Mouse (Mus musculus): ENCODE measurements around the gene Exoc6. TPM values are rescaled to one million over a fixed set of nuclear protein-coding genes. Genes with fewer than 3 reads are reported as not detected.
A peak's percentile ranks its signal among the peaks of the same experiment; 100 is the strongest.
"Not testable (repeated sequence)": the region's sequence is repeated elsewhere in the genome, so short reads cannot be mapped to it uniquely, and the experiment has no call there.

Exoc6 gene
- polyA plus RNA-seq, 1 experiment from 2014 or later = 23.2 TPM

GRCm38 (mm10) chr19:37523280-37524062 lies 26.7 kb upstream of the Exoc6 start:
- H3K4me2 ChIP-seq (ENCODE audit: low read length) = no peak overlapping the region
- no peaks in the 10 kb centered on the region for H3K27me3 ChIP-seq (replicated peaks; ENCODE audit: control insufficient read depth, insufficient read depth, low read length)
- H3K4me3 ChIP-seq (ENCODE audit: low read depth, low read length) = no peak overlapping the region
- H3K36me3 ChIP-seq (ENCODE audit: control insufficient read depth, insufficient read depth, low read length) = no peaks in the 10 kb centered on the region
- no peaks in the 10 kb centered on the region for H3K9me3 ChIP-seq (replicated peaks; ENCODE audit: control insufficient read depth, low read length)
- no peaks in the 10 kb centered on the region for H3K4me1 ChIP-seq (ENCODE audit: control insufficient read depth, insufficient read depth, low read length)
- H3K9ac ChIP-seq (ENCODE audit: low read length) = no peak overlapping the region
- H3K27ac ChIP-seq (ENCODE audit: low read depth, low read length) = no peak overlapping the region
- no peak for ATAC-seq
- no peak for DNase-seq (ENCODE audit: low spot score)
- WGBS = 80% methylated on average over 15 of the region's 15 CpGs

- Histone ChIP-seq H3K4me3 (ENCODE audit: low read depth, low read length) (no peak overlapping the region), H3K9me3 (replicated peaks; ENCODE audit: control insufficient read depth, low read length) (no peaks in the 10 kb centered on the region), H3K4me2 (ENCODE audit: low read length) (no peak overlapping the region), H3K9ac (ENCODE audit: low read length) (no peak overlapping the region), H3K27ac (ENCODE audit: low read depth, low read length) (no peak overlapping the region), H3K27me3 (replicated peaks; ENCODE audit: control insufficient read depth, insufficient read depth, low read length) (no peaks in the 10 kb centered on the region), H3K4me1 (ENCODE audit: control insufficient read depth, insufficient read depth, low read length) (no peaks in the 10 kb centered on the region), H3K36me3 (ENCODE audit: control insufficient read depth, insufficient read depth, low read length) (no peaks in the 10 kb centered on the region)
- WGBS = 69% methylated on average over 11 of the region's 11 CpGs
- no peak for DNase-seq (ENCODE audit: low spot score)
- ATAC-seq = no peak
Measured at GRCm38 (mm10) chr19:37525925-37526324, 24.3 kb upstream of the Exoc6 start.

DNA sequence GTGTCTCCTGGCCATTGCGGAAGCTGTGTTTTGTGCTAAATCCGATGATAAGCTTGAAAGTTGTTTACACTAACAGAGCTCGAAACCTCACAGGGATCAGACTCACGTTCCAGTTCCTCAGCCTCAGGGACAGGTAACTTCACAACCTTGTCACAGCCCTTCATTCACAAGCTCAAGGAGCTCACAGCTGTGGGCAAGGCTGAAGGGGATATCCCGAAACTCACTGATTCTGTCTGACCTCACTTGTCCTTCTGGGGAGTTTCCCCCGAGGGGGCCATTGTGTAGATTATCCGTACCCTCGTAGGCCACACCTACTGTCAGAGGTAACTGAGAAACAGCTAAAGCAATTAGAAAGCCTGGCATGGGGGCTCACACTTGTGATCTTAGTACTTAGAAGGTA lies 23.4 kb upstream of the Exoc6 start:
- H3K4me3 ChIP-seq (ENCODE audit: low read depth, low read length) = no peak overlapping the region
- H3K27ac ChIP-seq (ENCODE audit: low read depth, low read length) = no peak overlapping the region
- H3K9me3 ChIP-seq (replicated peaks; ENCODE audit: control insufficient read depth, low read length) = no peaks in the 10 kb centered on the region
- WGBS = 33% methylated on average over 8 of the region's 8 CpGs
- H3K9ac ChIP-seq (ENCODE audit: low read length) = no peak overlapping the region
- H3K27me3 ChIP-seq (replicated peaks; ENCODE audit: control insufficient read depth, insufficient read depth, low read length) = no peaks in the 10 kb centered on the region
- ATAC-seq (no peak), DNase-seq (ENCODE audit: low spot score) (no peak)
- no peak overlapping the region for H3K4me2 ChIP-seq (ENCODE audit: low read length)
- H3K36me3 ChIP-seq (ENCODE audit: control insufficient read depth, insufficient read depth, low read length) = no peaks in the 10 kb centered on the region
- no peaks in the 10 kb centered on the region for H3K4me1 ChIP-seq (ENCODE audit: control insufficient read depth, insufficient read depth, low read length)

DNA sequence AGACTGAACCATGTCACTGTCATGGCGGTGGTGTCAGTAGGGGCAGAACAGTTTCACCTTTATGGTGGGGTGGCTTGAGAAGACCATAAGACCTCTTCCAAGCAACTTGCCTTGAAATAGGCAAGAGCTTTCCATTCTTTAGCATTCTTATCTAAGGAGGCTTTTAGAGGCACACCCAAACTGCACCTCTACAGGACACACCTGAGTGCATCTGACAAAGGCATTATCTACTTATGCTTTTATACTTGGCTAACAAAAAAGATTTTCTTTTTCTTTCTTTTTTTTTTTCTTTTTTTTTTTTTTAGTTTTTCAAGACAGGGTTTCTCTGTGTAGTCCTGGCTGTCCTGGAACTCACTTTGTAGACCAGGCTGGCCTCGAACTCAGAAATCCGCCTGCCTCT lies 22.5 kb upstream of the Exoc6 start:
- 93% methylated on average over 3 of the region's 3 CpGs for WGBS
- ATAC-seq; H3K9ac ChIP-seq (ENCODE audit: low read length); DNase-seq (ENCODE audit: low spot score); H3K4me2 ChIP-seq (ENCODE audit: low read length); H3K9me3 ChIP-seq (replicated peaks; ENCODE audit: control insufficient read depth, low read length); H3K36me3 ChIP-seq (ENCODE audit: control insufficient read depth, insufficient read depth, low read length); H3K27me3 ChIP-seq (replicated peaks; ENCODE audit: control insufficient read depth, insufficient read depth, low read length); H3K4me1 ChIP-seq (ENCODE audit: control insufficient read depth, insufficient read depth, low read length); H3K27ac ChIP-seq (ENCODE audit: low read depth, low read length); H3K4me3 ChIP-seq (ENCODE audit: low read depth, low read length): not testable (repeated sequence)

DNA sequence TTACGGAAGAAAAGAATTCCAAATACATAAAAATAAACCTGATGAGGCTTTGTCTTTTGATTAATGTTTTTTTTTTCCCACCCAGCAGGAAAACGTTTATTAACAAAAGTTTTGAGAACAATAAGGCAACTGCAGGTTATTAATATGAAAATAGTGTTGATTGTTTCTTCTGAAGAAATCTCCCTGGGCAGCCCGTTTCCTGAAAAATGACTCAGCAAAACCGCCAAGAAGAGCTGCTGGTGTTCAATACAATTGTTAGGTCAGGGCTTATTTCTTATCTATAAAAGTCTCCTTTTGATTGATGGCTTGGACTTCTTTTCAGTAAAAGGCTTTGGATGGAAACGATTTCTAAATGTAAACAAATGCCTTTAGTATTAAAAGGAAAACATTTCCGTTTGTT lies 21.6 kb upstream of the Exoc6 start:
- DNase-seq (ENCODE audit: low spot score) (no peak), ATAC-seq (no peak)
- Histone ChIP-seq H3K27me3 (replicated peaks; ENCODE audit: control insufficient read depth, insufficient read depth, low read length) (no peaks in the 10 kb centered on the region), H3K4me1 (ENCODE audit: control insufficient read depth, insufficient read depth, low read length) (no peaks in the 10 kb centered on the region), H3K27ac (ENCODE audit: low read depth, low read length) (no peak overlapping the region), H3K4me3 (ENCODE audit: low read depth, low read length) (no peak overlapping the region), H3K4me2 (ENCODE audit: low read length) (no peak overlapping the region), H3K9ac (ENCODE audit: low read length) (no peak overlapping the region), H3K9me3 (replicated peaks; ENCODE audit: control insufficient read depth, low read length) (no peaks in the 10 kb centered on the region), H3K36me3 (ENCODE audit: control insufficient read depth, insufficient read depth, low read length) (no peaks in the 10 kb centered on the region)
- 57% methylated on average over 6 of the region's 6 CpGs for WGBS

GRCm38 (mm10) chr19:37529296-37529695 lies 20.9 kb upstream of the Exoc6 start:
- 88% methylated on average over 9 of the region's 9 CpGs for WGBS
- no peaks in the 10 kb centered on the region for H3K4me1 ChIP-seq (ENCODE audit: control insufficient read depth, insufficient read depth, low read length)
- DNase-seq (ENCODE audit: low spot score) (no peak), ATAC-seq (no peak)
- H3K4me2 ChIP-seq (ENCODE audit: low read length) = no peak overlapping the region
- no peak overlapping the region for H3K27ac ChIP-seq (ENCODE audit: low read depth, low read length)
- H3K36me3 ChIP-seq (ENCODE audit: control insufficient read depth, insufficient read depth, low read length) = no peaks in the 10 kb centered on the region
- no peaks in the 10 kb centered on the region for H3K9me3 ChIP-seq (replicated peaks; ENCODE audit: control insufficient read depth, low read length)
- no peaks in the 10 kb centered on the region for H3K27me3 ChIP-seq (replicated peaks; ENCODE audit: control insufficient read depth, insufficient read depth, low read length)
- H3K9ac ChIP-seq (ENCODE audit: low read length) = no peak overlapping the region
- no peak overlapping the region for H3K4me3 ChIP-seq (ENCODE audit: low read depth, low read length)

GRCm38 (mm10) chr19:37529975-37530515 lies 20.2 kb upstream of the Exoc6 start:
- no peak overlapping the region for H3K9ac ChIP-seq (ENCODE audit: low read length)
- WGBS = 45% methylated on average over 7 of the region's 7 CpGs
- no peaks in the 10 kb centered on the region for H3K9me3 ChIP-seq (replicated peaks; ENCODE audit: control insufficient read depth, low read length)
- DNase-seq (ENCODE audit: low spot score) = peak; percentile 84
- no peak overlapping the region for H3K27ac ChIP-seq (ENCODE audit: low read depth, low read length)
- no peak overlapping the region for H3K4me2 ChIP-seq (ENCODE audit: low read length)
- no peaks in the 10 kb centered on the region for H3K4me1 ChIP-seq (ENCODE audit: control insufficient read depth, insufficient read depth, low read length)
- H3K27me3 ChIP-seq (replicated peaks; ENCODE audit: control insufficient read depth, insufficient read depth, low read length) = no peaks in the 10 kb centered on the region
- no peak for ATAC-seq
- H3K36me3 ChIP-seq (ENCODE audit: control insufficient read depth, insufficient read depth, low read length) = no peaks in the 10 kb centered on the region
- no peak overlapping the region for H3K4me3 ChIP-seq (ENCODE audit: low read depth, low read length)

DNA sequence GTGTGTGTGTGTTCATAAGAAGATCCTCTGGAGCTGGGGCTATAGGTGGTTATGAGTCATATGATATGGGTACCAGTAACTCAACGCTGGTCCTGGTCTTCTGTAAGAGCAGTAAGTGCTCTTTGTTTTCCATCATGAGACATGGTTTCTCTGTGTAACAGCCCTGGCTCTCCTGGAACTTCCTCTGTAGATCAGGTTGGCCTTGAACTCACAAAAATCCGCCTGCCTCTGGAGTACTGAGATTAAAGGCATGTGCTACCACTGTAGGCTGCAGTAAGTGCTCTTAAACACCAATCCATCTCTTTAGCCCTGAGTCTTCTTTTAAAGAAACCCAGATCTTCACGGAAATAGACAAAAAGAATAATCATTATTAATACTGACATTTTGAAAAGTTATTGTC lies 19.6 kb upstream of the Exoc6 start:
- no peaks in the 10 kb centered on the region for H3K4me1 ChIP-seq (ENCODE audit: control insufficient read depth, insufficient read depth, low read length)
- no peak overlapping the region for H3K27ac ChIP-seq (ENCODE audit: low read depth, low read length)
- DNase-seq (ENCODE audit: low spot score) (no peak), ATAC-seq (no peak)
- no peak overlapping the region for H3K9ac ChIP-seq (ENCODE audit: low read length)
- WGBS = 90% methylated on average over 3 of the region's 3 CpGs
- H3K4me2 ChIP-seq (ENCODE audit: low read length) = no peak overlapping the region
- H3K9me3 ChIP-seq (replicated peaks; ENCODE audit: control insufficient read depth, low read length) = no peaks in the 10 kb centered on the region
- no peaks in the 10 kb centered on the region for H3K27me3 ChIP-seq (replicated peaks; ENCODE audit: control insufficient read depth, insufficient read depth, low read length)
- H3K36me3 ChIP-seq (ENCODE audit: control insufficient read depth, insufficient read depth, low read length) = no peaks in the 10 kb centered on the region
- H3K4me3 ChIP-seq (ENCODE audit: low read depth, low read length) = no peak overlapping the region

GRCm38 (mm10) chr19:37531200-37531845 lies 18.9 kb upstream of the Exoc6 start:
- H3K27me3 ChIP-seq (replicated peaks; ENCODE audit: control insufficient read depth, insufficient read depth, low read length) = no peaks in the 10 kb centered on the region

More at GRCm38 (mm10) chr19:37531200-37531845, 18.9 kb upstream of the Exoc6 start:
- H3K4me1 ChIP-seq (ENCODE audit: control insufficient read depth, insufficient read depth, low read length) = no peaks in the 10 kb centered on the region
- H3K36me3 ChIP-seq (ENCODE audit: control insufficient read depth, insufficient read depth, low read length) = no peaks in the 10 kb centered on the region
- no peaks in the 10 kb centered on the region for H3K9me3 ChIP-seq (replicated peaks; ENCODE audit: control insufficient read depth, low read length)
- H3K27ac ChIP-seq (ENCODE audit: low read depth, low read length) = no peak overlapping the region; the same call in 1 of the 2 replicates
- DNase-seq (ENCODE audit: low spot score) (peak; percentile 40), ATAC-seq (no peak)
- H3K4me2 ChIP-seq (ENCODE audit: low read length) = no peak overlapping the region
- H3K4me3 ChIP-seq (ENCODE audit: low read depth, low read length) = no peak overlapping the region
- no peak overlapping the region for H3K9ac ChIP-seq (ENCODE audit: low read length)
- 42% methylated on average over 7 of the region's 7 CpGs for WGBS

Measured in forebrain, embryonic 14.5 days (tissue).